Comparison of ENCODE assay signal across 8 mouse cellular contexts in genomic region chr11:5100801-5101200, GRCm38 (mm10). TPM values are rescaled to one million over a fixed set of nuclear protein-coding genes. Genes with fewer than 3 reads are reported as not detected.
DNase-seq lines count a peak whose midpoint lies in the region; ATAC-seq and TF ChIP-seq lines count a peak whose summit lies in the region.

No protein-coding gene starts in this region.

- no peaks in the 10 kb centered on the region for H3K9me3 ChIP-seq in heart, embryonic 14.5 days (ENCODE audit: control insufficient read depth, low read length)
- no peaks in the 10 kb centered on the region for H3K9me3 ChIP-seq in G1E (replicated peaks)
- no peaks in the 10 kb centered on the region for H3K9me3 ChIP-seq in hindbrain, embryonic 12.5 days (replicated peaks)
- H3K9me3 ChIP-seq in midbrain, embryonic 12.5 days: no peaks in the 10 kb centered on the region

- H3K4me3 ChIP-seq in heart, embryonic 14.5 days (ENCODE audit: control insufficient read depth in 1 of 2, insufficient read depth in 1 of 2, low read depth in 1 of 2, low read length in 2 of 2): peak overlapping the region in 1 of 2 experiments; percentile 98; a peak in 1 of 4 replicates
- H3K4me3 ChIP-seq in G1E (ENCODE audit: low read depth, low read length): peak overlapping the region; percentile 93; the same call in 1 of the 2 replicates
- peak overlapping the region; percentile 93 for H3K4me3 ChIP-seq in hindbrain, embryonic 12.5 days
- peak overlapping the region; percentile 98 for H3K4me3 ChIP-seq in midbrain, embryonic 12.5 days

- peaks cover 34% of the 10 kb centered on the region for H3K36me3 ChIP-seq in heart, embryonic 14.5 days (ENCODE audit: control insufficient read depth, insufficient read depth, low read length)
- H3K36me3 ChIP-seq in G1E (replicated peaks): peaks cover 60% of the 10 kb centered on the region
- H3K36me3 ChIP-seq in hindbrain, embryonic 12.5 days: peaks cover 19% of the 10 kb centered on the region; the same call in 1 of the 2 replicates
- peaks cover 25% of the 10 kb centered on the region for H3K36me3 ChIP-seq in midbrain, embryonic 12.5 days

- WGBS in heart, embryonic 14.5 days: 71% methylated on average over 5 of the region's 5 CpGs
- WGBS in hindbrain, embryonic 12.5 days: 47% methylated on average over 5 of the region's 5 CpGs
- 55% methylated on average over 5 of the region's 5 CpGs for WGBS in midbrain, embryonic 12.5 days

- no peak for TF ChIP-seq CTCF in G1E (IDR thresholded peaks at IDR 0.05; ENCODE audit: low read depth, low read length)

- DNase-seq in heart, adult 18-20 months: no peak
- DNase-seq in G1E (ENCODE audit: low spot score): no peak
- DNase-seq in layer of hippocampus, adult 18-20 months (ENCODE audit: low spot score in 2 of 2): no peak
- DNase-seq in adrenal gland, adult 8-10 months: no peak
- no peak for DNase-seq in frontal cortex, postnatal 10 days (ENCODE audit: low spot score in 2 of 2)

- H3K4me1 ChIP-seq in heart, embryonic 14.5 days (ENCODE audit: control insufficient read depth in 2 of 2, insufficient read depth in 2 of 2, low read length in 2 of 2): peaks cover 11 to 27% of the 10 kb centered on the region in 2 experiments
- peaks cover 62% of the 10 kb centered on the region for H3K4me1 ChIP-seq in G1E (ENCODE audit: insufficient read depth, low read depth, low read length)
- peaks cover 28% of the 10 kb centered on the region for H3K4me1 ChIP-seq in hindbrain, embryonic 12.5 days
- peaks cover 26% of the 10 kb centered on the region for H3K4me1 ChIP-seq in midbrain, embryonic 12.5 days

- no peak for ATAC-seq in heart, embryonic 14.5 days (ENCODE audit: insufficient number of reproducible peaks, insufficient read depth, low FRiP score, low read depth)
- ATAC-seq in G1E (ENCODE audit: extremely low read depth, insufficient number of reproducible peaks, low FRiP score, poor library complexity, severe bottlenecking): no peak
- no peak for ATAC-seq in hindbrain, embryonic 12.5 days (ENCODE audit: low FRiP score)
- ATAC-seq in midbrain, embryonic 12.5 days (ENCODE audit: low FRiP score, low read depth): no peak

- no peaks in the 10 kb centered on the region for H3K27me3 ChIP-seq in heart, embryonic 14.5 days (ENCODE audit: control insufficient read depth, insufficient read depth, low read length)
- H3K27me3 ChIP-seq in G1E (ENCODE audit: insufficient read depth, low read length): no peaks in the 10 kb centered on the region
- no peaks in the 10 kb centered on the region for H3K27me3 ChIP-seq in hindbrain, embryonic 12.5 days
- H3K27me3 ChIP-seq in midbrain, embryonic 12.5 days: no peaks in the 10 kb centered on the region

- peak overlapping the region; percentile 90 for H3K4me2 ChIP-seq in heart, embryonic 14.5 days (ENCODE audit: low read length)
- H3K4me2 ChIP-seq in hindbrain, embryonic 12.5 days (replicated peaks): peak overlapping the region; percentile 74
- peak overlapping the region; percentile 77 for H3K4me2 ChIP-seq in midbrain, embryonic 12.5 days (replicated peaks)

- no peak overlapping the region for H3K27ac ChIP-seq in heart, embryonic 14.5 days (replicated peaks in 1 of 2; ENCODE audit: control insufficient read depth in 1 of 2, insufficient read depth in 1 of 2, low read depth in 2 of 2, low read length in 2 of 2)
- H3K27ac ChIP-seq in hindbrain, embryonic 12.5 days: no peak overlapping the region
- H3K27ac ChIP-seq in midbrain, embryonic 12.5 days (replicated peaks): no peak overlapping the region

- H3K9ac ChIP-seq in heart, embryonic 14.5 days (ENCODE audit: low read length): peak overlapping the region; percentile 100; the same call in 1 of the 2 replicates
- H3K9ac ChIP-seq in hindbrain, embryonic 12.5 days: peak overlapping the region; percentile 13; the same call in 1 of the 2 replicates
- no peak overlapping the region; the same call in 1 of the 2 replicates for H3K9ac ChIP-seq in midbrain, embryonic 12.5 days (replicated peaks)

RNA-seq across cellular contexts. Expression of gene Ewsr1, which starts 1.7 kb away (rescaled TPM):
- polyA plus RNA-seq in heart, embryonic 14.5 days (2014; fragmentation: Nextera tagmentation; extraction: Ambion mirVana): 198 and 242 TPM in 2 replicates
- 100 to 1,000 TPM in 1 of 2 experiments, 10 to 100 TPM in 1; 70.0 to 104 TPM for total RNA-seq in heart, adult 18-20 months (2021)
- total RNA-seq in G1E (2014; fragmentation: Nextera tagmentation) (454 and 476 TPM in 2 replicates), G1E (2017) (527 and 560 TPM in 2 replicates)
- 1,012 and 1,154 TPM in 2 replicates for polyA plus RNA-seq in G1E (2012)
- 823 and 828 TPM in 2 replicates for polyA plus RNA-seq in hindbrain, embryonic 12.5 days (2016; fragmentation: Nextera tagmentation; extraction: Ambion mirVana)
- polyA plus RNA-seq in midbrain, embryonic 12.5 days (2016; fragmentation: Nextera tagmentation; extraction: Ambion mirVana): 891 and 892 TPM in 2 replicates
- 100 to 1,000 TPM; 299 to 320 TPM for total RNA-seq in layer of hippocampus, adult 18-20 months (2021)
- total RNA-seq in adrenal gland, adult 8-10 months (2022): 100 to 1,000 TPM; 207 to 451 (median 331) TPM

RNA-seq across cellular contexts. Expression of gene Rhbdd3, which starts 2.1 kb away (rescaled TPM):
- 33.5 TPM in 2 replicates for polyA plus RNA-seq in heart, embryonic 14.5 days (2014; fragmentation: Nextera tagmentation; extraction: Ambion mirVana)
- total RNA-seq in heart, adult 18-20 months (2021): 10 to 100 TPM; 25.6 to 28.2 TPM
- total RNA-seq in G1E (2014; fragmentation: Nextera tagmentation): 9.7 and 10.9 TPM in 2 replicates
- 19.4 and 21.1 TPM in 2 replicates for total RNA-seq in G1E (2017)
- 37.2 and 42.8 TPM in 2 replicates for polyA plus RNA-seq in G1E (2012)
- polyA plus RNA-seq in hindbrain, embryonic 12.5 days (2016; fragmentation: Nextera tagmentation; extraction: Ambion mirVana): 27.0 and 28.9 TPM in 2 replicates
- polyA plus RNA-seq in midbrain, embryonic 12.5 days (2016; fragmentation: Nextera tagmentation; extraction: Ambion mirVana): 29.0 and 30.3 TPM in 2 replicates
- total RNA-seq in layer of hippocampus, adult 18-20 months (2021): 10 to 100 TPM; 20.8 to 21.8 TPM
- 10 to 100 TPM; 19.8 to 31.3 (median 24.4) TPM for total RNA-seq in adrenal gland, adult 8-10 months (2022)

RNA-seq across cellular contexts. Expression of gene Gas2l1, which starts 35.7 kb away (rescaled TPM):
- 22.4 and 24.6 TPM in 2 replicates for polyA plus RNA-seq in heart, embryonic 14.5 days (2014; fragmentation: Nextera tagmentation; extraction: Ambion mirVana)
- 10 to 100 TPM; 16.1 to 17.6 TPM for total RNA-seq in heart, adult 18-20 months (2021)
- 29.4 and 32.1 TPM in 2 replicates for total RNA-seq in G1E (2014; fragmentation: Nextera tagmentation)
- 18.2 and 22.1 TPM in 2 replicates for total RNA-seq in G1E (2017)
- 103 and 113 TPM in 2 replicates for polyA plus RNA-seq in G1E (2012)
- polyA plus RNA-seq in hindbrain, embryonic 12.5 days (2016; fragmentation: Nextera tagmentation; extraction: Ambion mirVana): 39.4 and 41.0 TPM in 2 replicates
- 31.9 and 35.0 TPM in 2 replicates for polyA plus RNA-seq in midbrain, embryonic 12.5 days (2016; fragmentation: Nextera tagmentation; extraction: Ambion mirVana)
- 100 to 1,000 TPM in 1 of 2 experiments, 10 to 100 TPM in 1; 96.6 to 106 TPM for total RNA-seq in layer of hippocampus, adult 18-20 months (2021)
- 10 to 100 TPM; 39.6 to 61.2 (median 53.6) TPM for total RNA-seq in adrenal gland, adult 8-10 months (2022)

RNA-seq across cellular contexts. Expression of gene Rasl10a, which starts 42.9 kb away (rescaled TPM):
- 1.1 and 2.0 TPM in 2 replicates for polyA plus RNA-seq in heart, embryonic 14.5 days (2014; fragmentation: Nextera tagmentation; extraction: Ambion mirVana)
- total RNA-seq in heart, adult 18-20 months (2021): 1 to 10 TPM; 3.8 to 5.6 TPM
- total RNA-seq in G1E (2014; fragmentation: Nextera tagmentation) (not detected in 2 replicates), G1E (2017) (0.55 TPM in 1 of 2 replicates, not detected in the other)
- polyA plus RNA-seq in G1E (2012): 0.37 and 0.47 TPM in 2 replicates
- polyA plus RNA-seq in hindbrain, embryonic 12.5 days (2016; fragmentation: Nextera tagmentation; extraction: Ambion mirVana): 0.96 and 1.6 TPM in 2 replicates
- polyA plus RNA-seq in midbrain, embryonic 12.5 days (2016; fragmentation: Nextera tagmentation; extraction: Ambion mirVana): 0.37 and 0.63 TPM in 2 replicates
- 100 to 1,000 TPM in 1 of 2 experiments, 10 to 100 TPM in 1; 88.1 to 109 TPM for total RNA-seq in layer of hippocampus, adult 18-20 months (2021)
- under 1 TPM; 0.42 to 0.95 (median 0.59) TPM for total RNA-seq in adrenal gland, adult 8-10 months (2022)

RNA-seq across cellular contexts. Expression of gene Emid1, which starts 51.3 kb away (rescaled TPM):
- polyA plus RNA-seq in heart, embryonic 14.5 days (2014; fragmentation: Nextera tagmentation; extraction: Ambion mirVana): 5.4 and 6.8 TPM in 2 replicates
- total RNA-seq in heart, adult 18-20 months (2021): 1 to 10 TPM; 1.0 to 2.1 TPM
- total RNA-seq in G1E (2014; fragmentation: Nextera tagmentation): not detected in 2 replicates
- total RNA-seq in G1E (2017): 0.16 TPM in 1 of 2 replicates, not detected in the other
- polyA plus RNA-seq in G1E (2012): not detected in 2 replicates
- 17.7 and 21.9 TPM in 2 replicates for polyA plus RNA-seq in hindbrain, embryonic 12.5 days (2016; fragmentation: Nextera tagmentation; extraction: Ambion mirVana)
- polyA plus RNA-seq in midbrain, embryonic 12.5 days (2016; fragmentation: Nextera tagmentation; extraction: Ambion mirVana): 10.2 and 12.6 TPM in 2 replicates
- 1 to 10 TPM; 3.3 to 3.7 TPM for total RNA-seq in layer of hippocampus, adult 18-20 months (2021)
- total RNA-seq in adrenal gland, adult 8-10 months (2022): 1 to 10 TPM; 3.7 to 6.6 (median 3.9) TPM
